Mouse (Mus musculus): ENCODE measurements around the gene Olfr830. TPM values are rescaled to one million over a fixed set of nuclear protein-coding genes. Genes with fewer than 3 reads are reported as not detected.
"Not testable (repeated sequence)": the region's sequence is repeated elsewhere in the genome, so short reads cannot be mapped to it uniquely, and the experiment has no call there.

Olfr830 gene
- not detected in 2 replicates for polyA plus RNA-seq (2012; rRNA removed)

DNA sequence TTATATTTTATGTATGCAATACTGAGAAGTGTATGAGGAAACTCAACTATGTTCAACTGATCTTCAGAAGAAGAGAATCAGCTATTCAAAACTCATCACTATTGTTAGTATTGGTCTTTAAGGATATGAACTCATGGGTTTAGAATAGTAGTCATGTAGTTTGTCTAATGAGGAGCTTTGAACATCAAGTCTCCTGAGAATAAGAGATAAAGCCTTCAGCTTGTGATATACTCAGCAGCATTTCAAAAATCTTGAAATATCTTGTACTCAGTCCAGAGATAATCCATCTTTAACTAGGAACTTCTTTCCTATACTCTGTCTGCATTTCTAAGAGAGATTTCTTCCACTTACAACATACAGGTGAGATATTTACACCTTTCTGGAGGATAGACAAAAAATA is at the start of gene Olfr830:
Gene Olfr830, plus strand, starts transcription at position 301 of the 400 bp plus-strand sequence.
- no peak for DNase-seq (ENCODE audit: low read depth, low spot score)

- WGBS, result 54% methylated on average over 1 of the region's 1 CpGs
- no peak for DNase-seq (ENCODE audit: low read depth, low spot score)
Observed at GRCm38 (mm10) chr9:18854633-18855032, 19.9 kb upstream of the Olfr830 start, which contains the start of gene Olfr829. Olfr829 (plus strand) TSS chr9:18854933.

DNA sequence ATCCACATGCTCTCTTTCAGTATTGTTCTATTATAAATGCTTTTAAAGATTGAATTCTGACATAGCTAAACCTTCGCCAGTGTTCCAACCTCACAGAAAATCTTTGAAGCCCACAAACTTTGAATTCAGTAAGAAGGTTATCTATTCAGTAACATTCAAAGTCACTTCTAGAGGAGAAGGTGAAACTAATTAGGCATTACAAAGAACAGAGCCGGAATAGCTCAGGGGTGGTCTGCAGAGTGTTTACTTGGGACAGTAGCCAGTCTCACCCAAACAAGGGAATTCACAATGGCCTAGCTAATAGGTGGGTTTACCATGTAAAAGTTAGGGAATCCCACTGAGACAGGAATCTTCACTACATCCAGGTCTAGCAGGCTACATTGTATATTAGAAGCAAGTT is 33.2 kb downstream of the Olfr830 start:
- not testable (repeated sequence) for DNase-seq (ENCODE audit: low read depth, low spot score)
- WGBS, result 69% methylated on average over 2 of the region's 2 CpGs

DNA sequence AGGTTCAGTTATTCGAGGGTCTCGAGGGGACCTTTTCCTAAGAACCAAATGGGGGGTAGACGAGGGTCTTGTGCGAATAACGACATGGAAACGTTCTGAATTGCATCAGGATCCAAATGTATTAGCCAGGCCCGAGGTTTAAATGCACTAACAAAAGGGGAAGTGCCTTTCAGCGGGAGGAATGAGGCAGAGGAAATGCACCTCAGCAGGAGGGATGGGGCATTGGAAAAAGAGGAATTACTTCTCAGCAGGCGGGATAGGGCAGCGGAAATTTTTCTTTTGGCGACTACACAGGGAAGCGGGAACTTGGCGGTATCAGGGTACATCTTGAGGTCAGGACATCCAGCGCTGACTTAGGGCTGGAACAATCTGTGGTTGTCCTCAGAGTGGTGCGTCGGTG is 53.4 kb downstream of the Olfr830 start:
- DNase-seq (ENCODE audit: low read depth, low spot score), result not testable (repeated sequence)
- 84% methylated on average over 16 of the region's 16 CpGs for WGBS

Other genes starting within 250 kb of the Olfr830 start
- 0.33 and 0.48 TPM in 2 replicates for gene Muc16, start 200.2 kb upstream of the Olfr830 start, polyA plus RNA-seq (2012; rRNA removed)
- gene Olfr24, start 110.7 kb upstream of the Olfr830 start, polyA plus RNA-seq (2012; rRNA removed), result not detected in 2 replicates
- gene Olfr828, start 55.2 kb upstream of the Olfr830 start, polyA plus RNA-seq (2012; rRNA removed), result not detected in 2 replicates
- not detected in 2 replicates for gene Olfr829, start 19.8 kb upstream of the Olfr830 start, polyA plus RNA-seq (2012; rRNA removed)
- not detected in 2 replicates for gene Olfr832, start 62.4 kb downstream of the Olfr830 start, polyA plus RNA-seq (2012; rRNA removed)
- not detected in 2 replicates for gene Olfr834, start 113.3 kb downstream of the Olfr830 start, polyA plus RNA-seq (2012; rRNA removed)
- gene Olfr835, start 158.0 kb downstream of the Olfr830 start, polyA plus RNA-seq (2012; rRNA removed), result not detected in 2 replicates
- gene Olfr836, start 245.7 kb downstream of the Olfr830 start, polyA plus RNA-seq (2012; rRNA removed), result not detected in 2 replicates